8 mouse cellular contexts compared by ENCODE assay signal in the genomic region with DNA sequence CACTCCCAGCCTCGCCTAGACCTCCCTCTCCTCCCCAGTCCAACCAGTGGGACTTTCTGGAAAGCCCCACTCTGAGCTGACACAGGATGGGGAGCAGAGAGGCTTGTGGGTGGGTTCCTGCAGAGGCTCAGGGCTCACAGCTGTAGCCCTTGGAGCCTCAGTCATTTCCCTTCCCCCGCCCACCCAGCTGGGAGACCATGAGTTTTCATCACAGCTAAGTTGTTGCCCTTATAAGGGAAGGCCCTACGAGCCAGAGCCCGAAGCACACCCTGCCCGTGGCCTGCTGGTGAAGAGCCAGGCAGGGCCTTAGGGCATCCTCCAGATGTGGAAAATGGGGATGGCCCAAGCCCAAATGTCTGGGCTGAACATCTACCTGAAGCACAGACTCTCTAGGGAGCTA. TPM values are rescaled to one million over a fixed set of nuclear protein-coding genes. Genes with fewer than 3 reads are reported as not detected.
DNase-seq lines count a peak whose midpoint lies in the region; ATAC-seq lines count a peak whose summit lies in the region.

No protein-coding gene starts in this region.

- 9% methylated on average over 5 of the region's 5 CpGs for WGBS in embryonic facial prominence, embryonic 15.5 days
- 41% methylated on average over 5 of the region's 5 CpGs for WGBS in hindbrain, embryonic 12.5 days
- 19% methylated on average over 5 of the region's 5 CpGs for WGBS in liver, embryonic 11.5 days
- 34% methylated on average over 5 of the region's 5 CpGs for WGBS in neural tube, embryonic 15.5 days

- peaks cover 6% of the 10 kb centered on the region; the same call in 1 of the 2 replicates for H3K36me3 ChIP-seq in embryonic facial prominence, embryonic 15.5 days
- peaks cover 5% of the 10 kb centered on the region; the same call in 1 of the 2 replicates for H3K36me3 ChIP-seq in hindbrain, embryonic 12.5 days
- H3K36me3 ChIP-seq in liver, embryonic 11.5 days (ENCODE audit: control insufficient read depth, insufficient read depth, low read length): peaks cover 8% of the 10 kb centered on the region
- no peaks in the 10 kb centered on the region for H3K36me3 ChIP-seq in neural tube, embryonic 15.5 days

- peak; percentile 79 for ATAC-seq in embryonic facial prominence, embryonic 15.5 days (ENCODE audit: insufficient number of reproducible peaks, low FRiP score, low TSS enrichment, low read depth)
- no peak for ATAC-seq in hindbrain, embryonic 12.5 days (ENCODE audit: low FRiP score)
- ATAC-seq in liver, embryonic 11.5 days (replicated peaks; ENCODE audit: low FRiP score): peak; percentile 44
- no peak for ATAC-seq in neural tube, embryonic 15.5 days (ENCODE audit: low FRiP score)

- peak; percentile 69 for DNase-seq in spleen, adult 18-20 months
- no peak for DNase-seq in spleen, adult 12 weeks (ENCODE audit: low spot score)
- peak; percentile 62 for DNase-seq in liver, embryonic 11.5 days (ENCODE audit: low spot score)
- peak; percentile 83 to 84 for DNase-seq in urinary bladder, postnatal 4 days (ENCODE audit: low spot score in 2 of 2)
- no peak for DNase-seq in cerebellum, postnatal 25 days

- H3K4me3 ChIP-seq in embryonic facial prominence, embryonic 15.5 days (replicated peaks): no peak overlapping the region
- no peak overlapping the region for H3K4me3 ChIP-seq in hindbrain, embryonic 12.5 days
- no peak overlapping the region for H3K4me3 ChIP-seq in liver, embryonic 11.5 days (ENCODE audit: low read depth, low read length)
- H3K4me3 ChIP-seq in neural tube, embryonic 15.5 days (replicated peaks): no peak overlapping the region

- H3K9me3 ChIP-seq in embryonic facial prominence, embryonic 15.5 days (replicated peaks): no peaks in the 10 kb centered on the region
- H3K9me3 ChIP-seq in hindbrain, embryonic 12.5 days (replicated peaks): no peaks in the 10 kb centered on the region
- H3K9me3 ChIP-seq in liver, embryonic 11.5 days (ENCODE audit: control insufficient read depth, low read length): no peaks in the 10 kb centered on the region
- H3K9me3 ChIP-seq in neural tube, embryonic 15.5 days (replicated peaks): no peaks in the 10 kb centered on the region

- no peak overlapping the region; the same call in 1 of the 2 replicates for H3K4me2 ChIP-seq in embryonic facial prominence, embryonic 15.5 days (replicated peaks)
- H3K4me2 ChIP-seq in hindbrain, embryonic 12.5 days (replicated peaks): no peak overlapping the region
- no peak overlapping the region for H3K4me2 ChIP-seq in liver, embryonic 11.5 days
- H3K4me2 ChIP-seq in neural tube, embryonic 15.5 days: no peak overlapping the region

- peak overlapping the region; percentile 89 for H3K27ac ChIP-seq in embryonic facial prominence, embryonic 15.5 days (replicated peaks)
- H3K27ac ChIP-seq in hindbrain, embryonic 12.5 days: peak overlapping the region; percentile 66
- peak overlapping the region; percentile 81 for H3K27ac ChIP-seq in liver, embryonic 11.5 days (ENCODE audit: low read depth, low read length)
- H3K27ac ChIP-seq in neural tube, embryonic 15.5 days (replicated peaks): 0 out of 2 replicates have a peak overlapping the region, but pooled peaks have one; percentile 37

- no peak overlapping the region for H3K9ac ChIP-seq in embryonic facial prominence, embryonic 15.5 days
- no peak overlapping the region for H3K9ac ChIP-seq in hindbrain, embryonic 12.5 days
- H3K9ac ChIP-seq in liver, embryonic 11.5 days (ENCODE audit: low read depth, low read length): peak overlapping the region; percentile 42; the same call in 1 of the 2 replicates
- no peak overlapping the region for H3K9ac ChIP-seq in neural tube, embryonic 15.5 days (replicated peaks)

- peaks cover 66% of the 10 kb centered on the region for H3K4me1 ChIP-seq in embryonic facial prominence, embryonic 15.5 days
- peaks cover 49% of the 10 kb centered on the region for H3K4me1 ChIP-seq in hindbrain, embryonic 12.5 days
- peaks cover 67% of the 10 kb centered on the region for H3K4me1 ChIP-seq in liver, embryonic 11.5 days (replicated peaks; ENCODE audit: control insufficient read depth, insufficient read depth, low read length)
- H3K4me1 ChIP-seq in neural tube, embryonic 15.5 days: peaks cover 27% of the 10 kb centered on the region

- H3K27me3 ChIP-seq in embryonic facial prominence, embryonic 15.5 days: no peaks in the 10 kb centered on the region
- H3K27me3 ChIP-seq in hindbrain, embryonic 12.5 days: no peaks in the 10 kb centered on the region
- H3K27me3 ChIP-seq in liver, embryonic 11.5 days (replicated peaks; ENCODE audit: control insufficient read depth, insufficient read depth, low read length): no peaks in the 10 kb centered on the region
- no peaks in the 10 kb centered on the region for H3K27me3 ChIP-seq in neural tube, embryonic 15.5 days (replicated peaks)

RNA-seq across cellular contexts. Expression of a gene that starts 28.8 kb away (rescaled TPM):
- 15.0 and 16.0 TPM in 2 replicates for polyA plus RNA-seq in embryonic facial prominence, embryonic 15.5 days (2015; fragmentation: Nextera tagmentation; extraction: Ambion mirVana)
- 12.4 and 14.1 TPM in 2 replicates for polyA plus RNA-seq in hindbrain, embryonic 12.5 days (2016; fragmentation: Nextera tagmentation; extraction: Ambion mirVana)
- 29.5 and 30.3 TPM in 2 replicates for polyA plus RNA-seq in liver, embryonic 11.5 days (2014; fragmentation: Nextera tagmentation; extraction: Ambion mirVana)
- polyA plus RNA-seq in neural tube, embryonic 15.5 days (2015; fragmentation: Nextera tagmentation; extraction: Ambion mirVana): 5.0 and 7.7 TPM in 2 replicates

RNA-seq across cellular contexts. Expression of a gene that starts 31.0 kb away (rescaled TPM):
- 0.32 and 0.51 TPM in 2 replicates for polyA plus RNA-seq in embryonic facial prominence, embryonic 15.5 days (2015; fragmentation: Nextera tagmentation; extraction: Ambion mirVana)
- 0.22 TPM in 1 of 2 replicates, not detected in the other for polyA plus RNA-seq in hindbrain, embryonic 12.5 days (2016; fragmentation: Nextera tagmentation; extraction: Ambion mirVana)
- polyA plus RNA-seq in liver, embryonic 11.5 days (2014; fragmentation: Nextera tagmentation; extraction: Ambion mirVana): not detected in 2 replicates
- 0.87 and 1.2 TPM in 2 replicates for polyA plus RNA-seq in neural tube, embryonic 15.5 days (2015; fragmentation: Nextera tagmentation; extraction: Ambion mirVana)

RNA-seq across cellular contexts. Expression of a gene that starts 35.9 kb away (rescaled TPM):
- polyA plus RNA-seq in embryonic facial prominence, embryonic 15.5 days (2015; fragmentation: Nextera tagmentation; extraction: Ambion mirVana): 10.8 and 11.5 TPM in 2 replicates
- 13.9 and 16.5 TPM in 2 replicates for polyA plus RNA-seq in hindbrain, embryonic 12.5 days (2016; fragmentation: Nextera tagmentation; extraction: Ambion mirVana)
- 16.4 and 18.0 TPM in 2 replicates for polyA plus RNA-seq in liver, embryonic 11.5 days (2014; fragmentation: Nextera tagmentation; extraction: Ambion mirVana)
- 2.7 and 4.7 TPM in 2 replicates for polyA plus RNA-seq in neural tube, embryonic 15.5 days (2015; fragmentation: Nextera tagmentation; extraction: Ambion mirVana)

Comparison
In these comparisons a context has a peak if more than half of its experiments do, and no peak if none do; other contexts are left out.
1. DNase-seq: peak in spleen, adult 18-20 months (2 of 2), liver, embryonic 11.5 days (single experiment) and urinary bladder, postnatal 4 days (2 of 2); none in spleen, adult 12 weeks (single experiment) and cerebellum, postnatal 25 days (0 of 2).
2. ATAC-seq: peak in embryonic facial prominence, embryonic 15.5 days (single experiment) and liver, embryonic 11.5 days (single experiment); none in hindbrain, embryonic 12.5 days (single experiment) and neural tube, embryonic 15.5 days (single experiment).
3. H3K27ac ChIP-seq: peak in every context shown above with its lines; median percentile 89 in embryonic facial prominence, embryonic 15.5 days; 81 in liver, embryonic 11.5 days; 66 in hindbrain, embryonic 12.5 days; 37 in neural tube, embryonic 15.5 days.